Mouse (Mus musculus) layer of hippocampus, postnatal 25 days (tissue): Measurements from ENCODE around the gene Hoxd12. TPM values are rescaled to one million over a fixed set of nuclear protein-coding genes. Genes with fewer than 3 reads are reported as not detected.

Experiments
- DNase-seq, 2 experiments: peaks; one replicate each; pipeline ENCODE4 v3.0.0; 2022; ENCODE audit warnings: mixed read lengths in 2 of 2, low spot score in 1 of 2; ENCODE audit errors: extremely low spot score in 1 of 2
- total RNA-seq, 2 experiments: library from RNA; stranded (reverse); gene quantifications; 2 replicates each; pipeline ENCODE4 v1.2.3; 2021

Gene Hoxd12
- total RNA-seq, 2 experiments from 2014 or later = not detected

DNA sequence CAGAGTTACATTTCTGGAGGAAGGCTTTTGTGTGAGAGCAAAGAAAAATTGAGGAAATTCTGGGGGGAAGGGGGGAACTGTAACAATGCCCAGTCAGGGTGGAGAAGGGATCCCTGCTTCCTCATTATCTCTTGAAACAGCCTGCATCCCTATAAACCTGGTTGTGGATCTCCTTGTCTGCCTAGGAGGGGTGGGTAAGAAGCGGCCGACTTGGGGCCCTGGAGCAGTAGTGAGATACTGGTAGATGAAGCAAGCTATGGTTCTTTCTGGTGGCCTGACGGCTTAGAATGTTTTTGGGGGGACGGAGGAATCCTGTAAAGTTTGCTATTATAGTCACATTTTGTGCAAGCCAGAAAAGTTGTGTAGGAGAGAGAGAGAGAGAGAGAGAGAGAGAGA lies 18.6 kb downstream of the Hoxd12 start:
- DNase-seq = no peak

DNA sequence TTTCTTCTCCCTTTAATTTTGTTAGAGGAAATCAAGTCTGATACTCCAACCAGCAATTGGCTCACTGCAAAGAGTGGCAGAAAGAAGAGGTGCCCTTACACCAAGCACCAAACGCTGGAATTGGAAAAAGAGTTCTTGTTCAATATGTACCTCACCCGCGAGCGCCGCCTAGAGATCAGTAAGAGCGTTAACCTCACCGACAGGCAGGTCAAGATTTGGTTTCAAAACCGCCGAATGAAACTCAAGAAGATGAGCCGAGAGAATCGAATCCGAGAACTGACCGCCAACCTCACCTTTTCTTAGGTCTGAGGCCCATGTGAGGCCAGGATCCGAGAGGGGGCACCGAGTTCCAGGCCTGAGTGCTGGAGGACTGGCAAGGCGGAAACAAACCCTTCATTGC lies 19.3 kb downstream of the Hoxd12 start:
- DNase-seq = no peak

DNA sequence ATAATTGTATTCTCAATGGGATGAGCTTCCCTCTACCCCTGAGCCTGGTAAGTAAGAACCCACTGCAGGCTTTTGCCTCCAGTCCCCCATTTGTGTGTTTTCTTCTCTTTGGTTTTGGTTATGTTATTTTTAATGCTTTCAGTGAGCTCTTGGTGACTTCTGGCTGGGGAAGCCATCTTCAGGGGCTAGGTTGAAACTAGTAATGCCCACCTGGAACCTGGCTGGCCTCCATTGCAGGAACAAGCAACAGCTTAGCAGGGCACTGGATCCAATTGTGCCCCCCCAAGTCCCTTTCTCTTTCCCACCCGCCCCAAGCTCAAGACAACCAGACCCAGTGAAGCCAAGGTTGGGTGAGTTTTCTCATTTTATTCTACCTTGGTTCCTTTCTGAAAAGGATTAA lies 20.6 kb downstream of the Hoxd12 start:
- no peak for DNase-seq

DNA sequence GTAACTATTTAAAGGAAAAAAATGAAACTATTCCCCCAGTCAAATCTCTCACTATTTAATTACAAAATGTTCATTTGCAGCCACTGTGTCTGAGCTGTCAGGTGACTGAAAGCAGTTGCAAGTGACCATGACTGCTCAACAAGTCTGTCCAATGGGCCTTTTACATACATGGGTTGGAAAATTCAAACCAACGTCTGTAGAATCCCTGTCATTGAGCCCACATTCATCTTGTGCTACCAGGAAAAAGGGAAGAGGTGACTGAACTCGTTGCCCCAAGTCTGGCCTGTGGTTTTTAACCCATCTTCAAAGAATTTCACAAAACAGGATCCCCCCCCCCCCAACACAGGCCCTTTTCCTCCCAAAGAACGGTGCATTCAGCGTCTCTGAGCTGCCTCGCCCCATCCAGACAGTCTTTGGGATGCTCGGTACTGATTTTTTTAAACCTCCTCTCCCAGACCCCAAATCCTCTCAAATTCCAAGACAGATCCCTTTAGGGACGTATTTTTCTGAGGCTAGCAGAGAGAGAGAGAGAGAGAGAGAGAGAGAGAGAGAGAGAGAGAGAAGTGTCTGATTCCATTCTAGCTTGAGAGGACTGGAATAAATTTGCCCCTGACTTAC lies 21.1 kb downstream of the Hoxd12 start:
- DNase-seq = no peak

DNA sequence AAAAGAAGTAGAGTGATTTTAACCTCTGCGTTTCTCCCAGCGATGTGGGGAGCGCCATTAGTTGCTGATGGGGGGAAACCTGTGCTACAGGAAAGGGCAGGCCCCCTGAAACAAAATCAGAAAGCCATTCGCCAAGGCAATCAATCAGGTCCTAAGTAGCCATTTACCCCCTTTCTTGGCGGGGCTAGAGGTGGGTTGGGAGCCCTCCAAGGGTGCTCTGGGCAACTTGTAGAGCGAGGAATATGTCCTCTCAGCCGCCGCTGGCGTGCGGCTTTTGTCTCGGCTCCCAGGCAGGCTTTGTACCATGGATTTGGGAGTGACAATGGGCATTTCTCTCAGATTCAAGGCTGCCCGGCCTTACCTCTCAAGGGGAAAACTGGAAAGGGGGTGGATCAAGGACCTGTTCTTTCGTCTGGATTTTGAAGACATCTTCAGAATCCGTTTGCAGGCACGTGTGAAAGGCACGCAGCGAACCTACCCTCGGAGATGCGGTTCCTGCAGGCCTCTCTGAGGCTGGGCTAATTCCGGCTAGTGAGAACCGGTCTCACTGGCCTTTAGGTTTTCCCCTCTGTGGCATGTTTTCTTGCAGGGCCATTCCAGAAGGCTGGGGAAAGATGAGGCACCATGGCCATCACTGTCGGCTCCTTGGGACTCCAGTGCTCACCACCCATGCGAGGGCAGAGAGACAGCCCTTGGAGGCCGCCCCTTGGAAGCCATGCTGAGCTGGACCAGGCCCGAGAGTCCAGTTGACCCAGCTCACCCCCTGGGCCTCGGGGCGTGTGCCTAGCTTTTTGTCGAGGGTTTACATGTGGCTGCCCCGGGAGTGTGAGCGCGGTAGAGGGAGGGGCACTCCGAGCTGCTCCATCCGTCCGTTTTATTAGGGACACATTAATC lies 21.9 kb downstream of the Hoxd12 start:
- no peak for DNase-seq

DNA sequence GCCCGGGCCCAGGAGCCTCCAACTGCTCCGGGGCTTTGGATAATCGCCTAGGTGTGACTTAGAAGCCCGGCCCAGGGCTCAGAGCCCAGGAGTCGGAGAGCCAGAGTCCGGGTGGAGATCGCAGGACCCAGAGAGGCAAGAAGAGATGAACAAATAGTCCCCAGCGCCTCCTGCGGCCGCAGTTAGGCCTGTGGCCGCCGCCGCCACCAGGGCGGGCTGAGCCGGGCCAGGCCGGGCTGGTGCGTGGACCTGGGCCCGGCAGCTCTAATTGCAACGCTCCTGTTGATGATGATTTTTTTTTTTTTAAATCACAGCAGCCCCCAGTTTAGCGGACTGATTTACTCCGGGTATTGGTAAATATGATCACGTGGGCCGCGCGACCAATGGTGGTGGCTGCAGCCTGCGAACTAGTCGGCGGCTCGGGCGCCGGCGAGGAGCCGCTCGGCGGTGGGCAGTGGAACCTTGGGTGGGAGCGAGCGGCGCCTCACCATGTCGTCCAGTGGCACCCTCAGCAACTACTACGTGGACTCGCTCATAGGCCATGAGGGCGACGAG lies 22.8 kb downstream of the Hoxd12 start, which contains the start of gene Hoxd9:
Gene Hoxd9 (plus strand): TSS at position 161 of the 555 bp plus-strand sequence.
- DNase-seq = no peak

- DNase-seq = no peak
These were observed 23.6 kb downstream of the Hoxd12 start for GRCm38 (mm10) chr2:74698201-74699052.

- DNase-seq = no peak
These were observed 24.2 kb downstream of the Hoxd12 start for GRCm38 (mm10) chr2:74699053-74699430.

GRCm38 (mm10) chr2:74699664-74700545 lies 25.1 kb downstream of the Hoxd12 start:
- DNase-seq = no peak

DNA sequence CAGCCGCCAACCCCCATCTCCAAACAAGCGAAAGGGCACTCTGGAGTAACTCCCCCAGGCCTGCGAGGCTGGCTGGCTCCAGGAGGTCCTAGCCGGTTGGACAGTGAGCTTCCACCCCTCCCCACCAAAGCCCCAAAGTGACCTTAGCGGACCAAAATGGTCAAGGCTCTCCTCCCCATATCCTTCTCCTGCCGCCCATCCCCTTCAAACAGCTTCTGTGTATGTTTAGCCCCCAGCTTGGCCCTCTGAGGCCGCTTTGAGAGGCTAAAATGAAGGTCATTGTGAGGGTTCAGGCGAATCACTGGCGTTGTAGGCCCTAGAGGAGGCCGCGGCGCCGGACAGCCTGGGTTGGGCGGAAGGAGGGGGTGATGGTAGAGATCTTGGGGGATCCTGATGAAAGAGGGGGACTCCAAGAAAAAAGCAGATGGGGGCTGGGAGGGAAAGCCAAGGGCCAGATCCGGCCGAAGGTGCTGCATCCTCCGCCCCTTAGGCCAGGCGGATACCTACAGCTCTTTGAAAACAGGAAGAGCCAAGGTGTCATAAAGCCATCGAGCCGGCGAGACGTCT lies 25.8 kb downstream of the Hoxd12 start:
- DNase-seq = no peak

DNA sequence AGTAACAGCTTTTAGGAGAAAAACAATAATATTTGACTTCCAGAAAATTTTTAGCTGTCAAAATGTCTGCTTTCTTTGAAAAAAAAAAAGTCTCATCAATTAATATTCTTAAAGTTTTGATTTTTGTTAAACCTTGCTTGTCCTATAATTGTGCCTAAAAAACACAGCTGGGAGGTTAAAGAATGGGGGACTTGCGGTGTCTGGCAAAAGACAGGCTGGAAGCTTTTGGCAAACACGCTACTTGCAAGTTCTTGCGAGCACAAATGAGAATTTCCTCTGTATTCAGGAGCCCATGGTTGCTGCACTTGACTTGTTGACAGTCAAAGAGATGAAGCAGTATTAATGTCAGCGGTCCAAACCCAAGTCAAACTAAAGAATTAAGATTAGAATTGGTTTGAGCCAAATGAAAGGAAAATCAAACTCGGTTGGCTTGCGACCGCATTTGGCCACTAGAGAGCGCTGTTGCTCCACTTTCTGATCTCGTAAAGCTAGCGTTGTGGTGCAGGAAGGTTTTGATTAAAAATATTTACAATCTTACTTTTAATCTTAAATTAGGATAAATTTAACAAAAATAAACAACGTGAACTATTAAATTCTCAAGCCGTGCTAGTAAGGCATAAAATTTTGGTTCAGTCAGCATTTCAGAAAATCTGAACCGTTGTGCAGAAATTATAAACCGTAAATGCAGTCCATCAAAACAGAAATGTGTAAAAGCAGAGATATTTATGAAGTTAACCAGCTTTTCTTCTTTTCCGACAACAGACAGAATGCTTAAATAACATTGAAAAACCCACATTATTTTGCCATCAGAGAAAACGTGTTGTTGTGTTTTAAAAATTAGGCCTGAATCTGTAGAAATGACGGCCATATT lies 27.4 kb downstream of the Hoxd12 start:
- peak; percentile 68 to 94 for DNase-seq

DNA sequence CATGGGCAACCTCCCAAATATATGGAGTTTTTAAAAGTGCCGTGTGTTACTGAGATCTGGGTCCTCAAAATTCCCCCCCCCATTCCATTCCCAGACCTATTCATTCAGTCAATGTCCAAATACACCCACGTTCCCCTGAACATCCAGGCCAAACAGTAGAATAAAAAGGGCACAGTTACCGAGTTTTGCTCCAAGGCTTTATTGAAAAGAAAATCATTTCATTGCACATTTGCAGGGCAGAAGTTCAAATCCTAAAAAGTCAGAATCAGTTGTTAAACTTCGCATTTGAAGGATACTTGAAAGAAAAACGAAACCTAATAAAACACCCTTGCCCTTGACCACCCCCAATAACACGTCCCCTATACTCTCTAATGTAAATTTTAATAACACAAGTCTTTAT lies 28.0 kb downstream of the Hoxd12 start:
- no peak for DNase-seq

- DNase-seq = no peak
These were observed 28.5 kb downstream of the Hoxd12 start for GRCm38 (mm10) chr2:74703317-74703716.

DNA sequence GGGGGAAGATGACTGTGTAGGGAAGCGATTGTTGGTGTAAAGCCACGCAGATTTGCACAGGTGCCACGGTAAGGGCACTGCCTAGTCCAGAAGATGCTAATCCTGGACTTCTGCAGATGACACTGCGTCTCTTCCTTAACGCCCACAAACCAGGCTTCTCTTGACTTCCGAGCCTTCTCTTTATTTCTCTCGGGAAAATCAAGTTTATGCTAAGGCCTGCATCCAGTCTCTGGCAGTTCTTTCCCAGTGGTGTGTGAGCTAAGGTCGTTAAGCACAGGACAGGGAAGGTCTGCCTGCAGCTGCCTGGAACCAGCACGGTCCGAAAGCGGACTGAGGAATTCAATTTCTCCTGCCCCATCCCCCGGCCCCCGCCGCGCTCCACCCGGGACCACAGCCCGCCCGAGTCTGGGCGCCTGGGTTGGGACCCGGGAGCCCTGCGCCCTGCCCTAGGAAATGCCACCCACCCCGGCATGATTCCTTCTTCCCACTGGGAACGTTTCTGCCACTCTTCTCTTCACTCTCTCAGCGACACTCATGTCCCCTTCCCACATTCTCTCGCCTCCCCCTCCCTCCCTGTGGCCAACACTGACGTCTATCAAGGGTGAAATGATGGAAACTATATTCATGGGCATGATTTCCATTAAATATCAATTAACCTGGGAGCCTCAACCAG lies 29.0 kb downstream of the Hoxd12 start:
- DNase-seq = no peak

- DNase-seq = no peak
These were observed 29.7 kb downstream of the Hoxd12 start, which contains the start of gene Hoxd8 for GRCm38 (mm10) chr2:74704393-74704998. Gene Hoxd8 (plus strand): TSS chr2:74704615.

DNA sequence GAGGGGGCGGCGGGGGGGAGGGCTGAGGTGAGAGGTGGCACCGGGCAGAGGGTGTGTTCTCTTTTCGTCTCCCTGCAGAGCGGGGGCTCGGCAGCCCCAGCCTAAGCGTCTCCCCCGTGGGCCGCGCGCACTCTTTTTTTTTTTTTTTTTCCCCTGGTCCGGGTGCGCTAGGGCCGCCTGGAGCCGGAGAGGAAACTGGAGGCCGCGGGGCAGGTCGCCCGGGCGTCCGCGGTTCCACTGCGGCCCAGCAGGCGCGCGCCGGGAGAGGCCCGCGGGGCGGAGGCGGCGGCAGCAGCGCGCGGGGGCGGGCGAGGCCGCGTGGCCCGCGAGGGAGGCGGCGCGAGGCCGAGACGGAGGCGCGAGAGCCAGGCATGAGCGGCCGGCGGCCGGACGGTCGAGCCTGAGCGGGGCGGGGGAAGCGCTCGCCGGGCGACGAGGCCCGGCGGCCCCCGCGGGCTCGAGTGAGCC lies 30.2 kb downstream of the Hoxd12 start:
- no peak for DNase-seq

DNA sequence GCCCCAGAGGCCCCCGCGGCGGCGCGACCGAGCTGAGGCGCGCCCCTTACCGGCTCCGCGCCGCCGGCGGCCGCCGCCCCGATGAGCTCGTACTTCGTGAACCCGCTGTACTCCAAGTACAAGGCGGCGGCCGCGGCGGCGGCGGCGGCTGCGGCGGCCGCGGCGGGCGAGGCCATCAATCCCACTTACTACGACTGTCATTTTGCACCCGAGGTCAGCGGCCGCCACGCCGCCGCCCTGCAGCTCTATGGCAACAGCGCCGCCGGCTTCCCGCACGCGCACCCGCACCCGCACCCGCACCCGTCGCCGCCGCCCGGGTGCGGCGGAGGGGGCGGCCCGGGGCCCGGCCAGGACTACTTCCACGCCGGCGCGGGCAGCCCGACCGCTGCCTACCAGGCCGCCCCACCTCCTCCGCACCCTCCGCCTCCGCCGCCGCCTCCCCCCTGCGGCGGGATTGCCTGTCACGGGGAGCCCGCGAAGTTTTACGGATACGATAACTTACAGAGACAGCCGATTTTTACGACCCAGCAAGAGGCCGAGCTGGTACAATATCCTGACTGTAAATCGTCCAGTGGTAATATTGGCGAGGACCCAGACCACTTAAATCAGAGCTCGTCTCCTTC lies 30.8 kb downstream of the Hoxd12 start:
- DNase-seq = no peak
